Mouse (Mus musculus): ENCODE data around the gene Galnt16.

Galnt16 gene

DNA sequence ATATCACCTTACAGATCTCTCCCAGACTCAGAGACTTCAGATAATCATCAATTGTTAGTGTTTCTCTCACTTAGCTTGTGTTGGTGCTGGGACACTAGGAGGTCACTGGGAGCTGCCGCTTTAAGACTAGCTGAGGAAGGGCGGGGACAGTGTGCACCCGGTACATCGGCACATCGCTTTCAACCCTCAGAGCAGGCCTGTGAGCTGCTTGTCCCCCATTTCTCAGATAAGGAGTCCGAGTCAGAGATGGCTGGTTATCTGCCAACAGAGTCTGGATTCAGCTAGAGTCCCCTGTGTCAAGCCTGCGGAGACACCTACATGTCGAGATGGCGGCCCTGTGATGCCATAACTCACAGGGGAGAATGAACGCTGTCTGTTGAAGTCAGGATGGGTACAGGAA lies 13.5 kb downstream of the Galnt16 start:
- in situ Hi-C loops (cut with MboI), result no loop called here

GRCm38 (mm10) chr12:80533876-80534275 lies 15.8 kb downstream of the Galnt16 start:
- in situ Hi-C loops (cut with MboI), result no loop called here

- in situ Hi-C loops (cut with MboI), result no loop called here
Measured at GRCm38 (mm10) chr12:80537313-80537712, 19.2 kb downstream of the Galnt16 start.

- in situ Hi-C loops (cut with MboI), result no loop called here
Measured at GRCm38 (mm10) chr12:80538311-80538710, 20.2 kb downstream of the Galnt16 start.

GRCm38 (mm10) chr12:80545310-80545709 lies 27.2 kb downstream of the Galnt16 start:
- in situ Hi-C loops (cut with MboI), result no loop called here

GRCm38 (mm10) chr12:80549646-80550045 lies 31.6 kb downstream of the Galnt16 start:
- in situ Hi-C loops (cut with MboI), result no loop called here

DNA sequence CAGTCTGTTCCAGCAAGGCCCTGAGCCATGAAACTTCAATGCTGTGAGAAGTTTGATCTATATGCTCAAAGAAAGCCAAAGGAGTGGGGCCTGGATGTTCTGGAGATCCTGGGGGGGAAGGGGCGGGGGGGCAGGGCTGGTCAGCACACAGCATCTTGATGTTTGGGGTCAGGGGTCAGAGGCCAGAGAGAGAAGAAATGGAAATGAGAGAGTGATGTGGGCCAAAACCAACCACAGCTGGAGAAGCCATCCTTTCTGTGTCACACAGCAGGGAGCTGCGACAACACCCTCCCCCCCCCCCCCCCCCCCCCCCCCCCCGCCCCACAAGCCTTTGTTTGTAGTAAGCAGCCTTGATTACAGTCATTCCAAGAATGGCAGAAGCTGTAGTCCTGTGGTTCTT lies 35.1 kb downstream of the Galnt16 start:
- in situ Hi-C loops (cut with MboI), result no loop called here

- in situ Hi-C loops (cut with MboI), result no loop called here
Measured at GRCm38 (mm10) chr12:80554312-80554711, 36.2 kb downstream of the Galnt16 start.

DNA sequence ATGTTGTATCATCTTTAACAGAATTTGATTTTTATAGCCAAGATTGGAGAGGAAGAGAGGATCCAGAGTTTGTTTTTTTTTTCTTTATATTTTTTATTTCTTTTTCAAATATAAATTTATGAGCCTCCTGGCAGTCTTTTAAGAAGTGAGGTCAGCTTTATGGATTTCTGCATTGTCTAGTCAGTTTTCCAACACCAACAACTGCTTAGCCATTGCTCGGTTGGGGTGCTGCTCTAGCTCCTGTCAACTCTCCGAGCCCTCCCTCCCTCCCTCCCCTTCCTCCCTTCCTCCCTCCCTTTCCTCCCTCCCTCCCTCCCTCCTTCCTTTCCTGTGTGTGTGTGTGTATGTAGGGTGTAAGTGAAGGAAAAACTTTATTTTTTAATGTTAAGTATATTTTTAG lies 43.8 kb downstream of the Galnt16 start:
- in situ Hi-C loops (cut with MboI), result no loop called here

- in situ Hi-C loops (cut with MboI), result no loop called here
Measured at GRCm38 (mm10) chr12:80562793-80563192, 44.7 kb downstream of the Galnt16 start.

GRCm38 (mm10) chr12:80564990-80565389 lies 46.9 kb downstream of the Galnt16 start:
- in situ Hi-C loops (cut with MboI), result no loop called here

- in situ Hi-C loops (cut with MboI), result no loop called here
Measured at GRCm38 (mm10) chr12:80565793-80566192, 47.7 kb downstream of the Galnt16 start.

GRCm38 (mm10) chr12:80566502-80566901 lies 48.4 kb downstream of the Galnt16 start:
- in situ Hi-C loops (cut with MboI), result no loop called here

DNA sequence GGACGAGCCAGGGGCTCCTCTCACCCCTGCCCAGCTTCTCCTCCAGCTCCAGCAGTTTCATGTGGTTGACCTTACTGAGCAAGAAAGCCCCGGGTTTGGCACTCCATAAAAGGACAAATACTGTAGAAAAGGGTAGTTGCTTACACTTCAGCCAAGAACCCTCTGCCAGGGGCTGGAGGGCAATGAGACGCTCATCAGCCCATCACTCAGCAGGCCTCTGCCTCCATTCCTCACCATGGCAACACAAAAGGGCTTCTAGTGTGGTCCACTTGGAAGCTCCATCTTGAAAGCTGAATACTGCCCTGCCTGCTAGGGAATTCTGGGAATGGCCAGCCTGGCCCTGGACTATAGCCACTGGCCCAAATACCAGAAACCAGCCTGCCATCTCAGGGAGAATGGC lies 49.3 kb downstream of the Galnt16 start:
- in situ Hi-C loops (cut with MboI), result no loop called here

- in situ Hi-C loops (cut with MboI), result no loop called here
Measured at GRCm38 (mm10) chr12:80569561-80569960, 51.5 kb downstream of the Galnt16 start.

DNA sequence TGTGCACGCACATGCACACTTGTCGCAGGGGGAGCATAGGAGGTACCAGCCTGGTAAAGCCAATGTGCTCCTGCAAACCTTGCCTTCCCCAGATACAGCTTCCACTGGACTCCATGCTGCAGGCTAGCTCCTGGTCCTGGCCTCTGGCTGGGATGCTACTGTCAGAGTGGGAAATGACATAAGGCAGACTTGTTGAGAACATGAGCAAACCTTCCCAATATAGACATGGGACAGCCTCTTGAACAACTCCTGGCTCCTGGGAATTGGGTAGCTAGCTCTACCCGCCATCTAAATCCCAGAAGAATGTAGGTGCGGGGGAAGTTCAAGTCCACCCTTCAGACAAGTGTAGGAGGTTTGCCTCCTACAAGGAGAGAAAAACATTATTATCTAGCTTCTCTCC lies 56.2 kb downstream of the Galnt16 start:
- in situ Hi-C loops (cut with MboI), result no loop called here

DNA sequence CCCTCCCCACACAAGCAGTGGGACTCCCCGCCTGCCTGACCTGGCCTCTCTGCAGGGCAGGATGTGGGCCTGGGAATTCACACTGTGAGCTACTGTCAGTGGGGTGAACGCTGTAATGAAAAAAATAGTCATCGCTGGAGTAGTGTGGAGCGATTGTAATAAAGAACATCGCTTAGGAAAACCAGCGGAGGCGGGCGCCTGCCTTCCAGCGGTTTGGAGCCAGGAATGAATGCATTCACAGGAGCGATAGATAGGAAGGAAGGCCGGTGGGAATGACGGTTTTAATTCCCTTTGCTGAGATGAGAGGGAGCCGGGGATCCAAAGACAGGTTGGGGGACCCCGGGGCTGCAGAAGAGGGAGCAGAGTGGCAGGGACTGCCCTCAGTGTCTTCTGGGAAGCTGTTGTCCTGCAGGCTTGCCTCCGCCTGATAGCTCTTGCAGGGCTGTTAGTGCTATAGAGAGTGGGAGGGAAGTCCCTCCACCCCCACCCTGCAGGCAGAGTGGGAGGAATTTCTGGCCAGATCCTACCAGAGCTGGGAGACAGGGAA lies 56.8 kb downstream of the Galnt16 start:
- in situ Hi-C loops (cut with MboI), result no loop called here

DNA sequence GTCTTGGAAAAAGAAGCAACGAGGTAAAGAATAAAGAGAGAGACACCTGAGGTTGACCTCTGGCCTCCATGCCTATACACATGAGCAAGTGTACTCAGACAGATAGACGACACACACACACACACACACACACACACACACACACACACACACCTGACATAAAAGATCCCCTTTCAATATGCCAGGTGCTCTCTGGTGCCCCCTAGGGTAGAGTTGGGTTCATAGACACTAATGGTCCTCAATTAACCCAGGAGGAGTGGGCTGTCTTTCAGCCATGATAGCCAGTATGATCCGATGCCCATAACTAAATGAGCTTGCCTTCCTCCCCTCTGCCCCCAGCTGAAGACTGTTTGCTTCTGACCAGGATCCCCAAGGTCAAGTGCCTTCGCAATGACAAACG lies 59.0 kb downstream of the Galnt16 start:
- in situ Hi-C loops (cut with MboI), result no loop called here

DNA sequence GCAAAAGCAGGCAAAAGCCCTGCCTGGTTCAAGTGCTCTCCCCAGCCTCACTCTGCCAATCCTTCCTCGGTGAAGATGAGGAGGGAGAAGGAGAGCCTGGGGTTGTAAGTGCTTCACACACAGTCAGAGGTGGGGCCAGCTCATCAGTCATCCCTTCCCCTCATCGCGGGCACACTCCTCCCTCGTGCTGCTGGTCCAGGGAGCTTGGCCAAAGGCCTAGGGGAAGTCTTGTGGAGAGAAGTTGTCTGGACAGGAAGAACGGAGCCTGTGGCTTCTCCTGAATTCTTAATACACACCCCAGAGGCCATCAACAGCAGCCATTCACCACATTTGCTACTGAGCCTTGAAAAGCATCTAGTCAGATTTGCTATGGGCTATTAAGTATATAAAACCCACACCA lies 63.3 kb downstream of the Galnt16 start:
- in situ Hi-C loops (cut with MboI), result no loop called here

DNA sequence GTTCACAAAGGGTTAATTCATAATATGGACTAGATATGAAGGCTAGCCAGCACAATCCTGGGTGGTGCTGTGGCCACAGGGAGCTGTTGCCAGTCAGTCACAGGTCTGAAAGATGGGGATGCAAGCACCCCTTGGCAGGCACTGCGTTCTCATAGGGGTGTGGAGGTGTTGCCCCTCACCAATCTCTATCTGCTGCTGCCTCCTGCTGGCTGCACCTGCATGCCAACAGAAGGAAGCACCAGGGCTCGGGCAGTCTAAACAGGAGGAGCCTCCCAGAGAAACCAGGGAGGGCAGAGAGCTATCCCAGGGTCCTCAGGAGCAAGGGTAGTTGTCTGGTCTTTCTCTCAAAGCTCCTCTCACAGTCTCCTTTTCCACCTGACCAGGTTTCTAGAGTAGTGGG lies 66.9 kb downstream of the Galnt16 start:
- in situ Hi-C loops (cut with MboI), result no loop called here

GRCm38 (mm10) chr12:80594141-80594540 lies 76.1 kb downstream of the Galnt16 start:
- in situ Hi-C loops (cut with MboI), result no loop called here

DNA sequence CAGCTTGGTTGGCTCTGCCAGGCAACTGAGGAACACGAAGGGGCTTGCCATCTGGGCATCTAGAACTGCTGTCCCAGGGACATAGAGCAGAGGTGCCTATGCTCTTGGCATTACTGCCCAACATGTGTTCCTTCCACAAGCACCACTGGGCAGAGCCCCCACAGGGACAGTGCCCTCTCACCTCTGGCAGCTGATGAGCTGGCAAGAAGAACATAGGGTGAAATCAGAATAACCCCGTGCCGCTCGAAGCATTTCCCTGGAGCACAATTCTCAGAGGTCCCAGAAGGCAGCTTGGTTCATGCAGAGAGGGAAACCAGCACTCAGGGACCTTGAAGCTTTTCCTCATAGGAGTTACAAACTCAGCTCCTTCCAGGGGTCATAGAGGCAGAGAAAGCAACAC lies 76.7 kb downstream of the Galnt16 start:
- in situ Hi-C loops (cut with MboI), result no loop called here

GRCm38 (mm10) chr12:80595566-80595965 lies 77.5 kb downstream of the Galnt16 start:
- in situ Hi-C loops (cut with MboI), result no loop called here

- in situ Hi-C loops (cut with MboI), result no loop called here
Measured at GRCm38 (mm10) chr12:80595968-80596367, 77.9 kb downstream of the Galnt16 start.

GRCm38 (mm10) chr12:80598236-80598635 lies 80.2 kb downstream of the Galnt16 start:
- in situ Hi-C loops (cut with MboI), result no loop called here

Measured in mature B cell (primary cell).